Mouse (Mus musculus) CH12.LX (cell line): ENCODE results near the gene Kmt5c. TPM values are rescaled to one million over a fixed set of nuclear protein-coding genes. Genes with fewer than 3 reads are reported as not detected.
A peak's percentile ranks its signal among the peaks of the same experiment; 100 is the strongest.

Experiments used
- DNase-seq: peaks from one replicate; pipeline ENCODE4 v3.0.0-alpha.2; 2013; ENCODE audit errors: extremely low read depth
- H3K27ac ChIP-seq: 2 replicates; pipeline ENCODE4 v1.5.1; 2012; ENCODE audit warnings: low read depth, mild to moderate bottlenecking, control low read depth, moderate library complexity; ENCODE audit not compliant: insufficient read depth
- H3K27me3 ChIP-seq: replicated peaks from 2 replicates; pipeline ENCODE3; 2012; ENCODE audit warnings: inconsistent platforms
- H3K36me3 ChIP-seq, 2 experiments: replicated peaks in 1 of 2; 2 replicates each; pipeline versions ENCODE3 to v1.6.1; 2012; ENCODE audit warnings: inconsistent platforms in 1 of 2, low read length in 1 of 2, mild to moderate bottlenecking in 1 of 2, mixed read lengths in 1 of 2, moderate library complexity in 1 of 2; ENCODE audit not compliant: control insufficient read depth in 1 of 2, insufficient read depth in 1 of 2
- H3K4me1 ChIP-seq, 2 experiments: 2 replicates each; pipeline ENCODE4 v1.6.1; 2012; ENCODE audit warnings: inconsistent platforms in 1 of 2, moderate library complexity in 1 of 2; ENCODE audit not compliant: insufficient read depth in 2 of 2, control insufficient read depth in 1 of 2
- H3K4me2 ChIP-seq: 2 replicates; pipeline ENCODE4 v1.6.1; 2012; ENCODE audit warnings: low read depth, mild to moderate bottlenecking, control low read depth; ENCODE audit not compliant: poor library complexity, insufficient read depth, severe bottlenecking
- H3K4me3 ChIP-seq, 3 experiments: fragments of 150-350 bp in 1 of 3; sonication (generic) in 1 of 3; replicated peaks in 1 of 3; 2 replicates each; pipeline versions ENCODE3 to v1.5.1; 2011 to 2012; ENCODE audit warnings: low read depth in 2 of 3, low read length in 2 of 3, mild to moderate bottlenecking in 2 of 3, moderate library complexity in 2 of 3, control low read depth in 1 of 3, improper control_type of control experiment in 1 of 3, inconsistent platforms in 1 of 3, mixed read lengths in 1 of 3; ENCODE audit not compliant: poor library complexity in 1 of 3
- H3K79me2 ChIP-seq: replicated peaks from 2 replicates; pipeline ENCODE4 v1.6.1; 2012; ENCODE audit warnings: mild to moderate bottlenecking, moderate library complexity; ENCODE audit not compliant: control insufficient read depth, poor library complexity, insufficient read depth, severe bottlenecking; ENCODE audit errors: extremely low read depth
- H3K9ac ChIP-seq: 2 replicates; pipeline ENCODE4 v1.6.1; 2012; ENCODE audit warnings: low read depth, mild to moderate bottlenecking, control low read depth, moderate library complexity; ENCODE audit not compliant: insufficient read depth
- H3K9me3 ChIP-seq: replicated peaks from 2 replicates; pipeline ENCODE3; 2012; ENCODE audit warnings: low read length, inconsistent platforms, mixed read lengths
- BHLHE40 ChIP-seq: IDR thresholded peaks from 2 replicates; pipeline ENCODE4 v1.6.1; 2011; ENCODE audit warnings: mild to moderate bottlenecking, low read depth, low read length, improper control_type of control experiment
- ELF1 ChIP-seq: IDR thresholded peaks from 2 replicates; pipeline ENCODE4 v1.6.1; 2014; ENCODE audit warnings: low read depth, mild to moderate bottlenecking, inconsistent platforms, low read length, improper control_type of control experiment
- ETS1 ChIP-seq: conservative IDR thresholded peaks from 2 replicates; pipeline ENCODE4 v1.6.1; 2012; ENCODE audit warnings: low read depth, mild to moderate bottlenecking, inconsistent platforms, low read length, improper control_type of control experiment, moderate library complexity
- GABPA ChIP-seq: IDR thresholded peaks from 2 replicates; pipeline ENCODE4 v1.6.1; 2012; ENCODE audit warnings: low read depth, low read length, improper control_type of control experiment, inconsistent platforms; ENCODE audit not compliant: insufficient replicate concordance
- HCFC1 ChIP-seq: IDR thresholded peaks from 2 replicates; pipeline ENCODE4 v1.6.1; 2012; ENCODE audit warnings: low read depth, mild to moderate bottlenecking, inconsistent platforms, low read length, improper control_type of control experiment
- KAT2A ChIP-seq: IDR thresholded peaks from 2 replicates; pipeline ENCODE4 v1.6.1; 2012; ENCODE audit warnings: low read length, improper control_type of control experiment, inconsistent platforms; ENCODE audit not compliant: insufficient replicate concordance
- MAFK ChIP-seq: IDR thresholded peaks from 2 replicates; pipeline ENCODE4 v1.6.1; 2011; ENCODE audit warnings: low read length, improper control_type of control experiment; ENCODE audit not compliant: insufficient replicate concordance
- MAX ChIP-seq: IDR thresholded peaks from 2 replicates; pipeline ENCODE4 v1.6.1; 2011; ENCODE audit warnings: low read length, improper control_type of control experiment
- MEF2A ChIP-seq: IDR thresholded peaks from 2 replicates; pipeline ENCODE4 v1.6.1; 2014; ENCODE audit warnings: low read depth, mild to moderate bottlenecking, inconsistent platforms, low read length, improper control_type of control experiment, borderline replicate concordance
- NRF1 ChIP-seq: IDR thresholded peaks from 2 replicates; pipeline ENCODE4 v1.6.1; 2014; ENCODE audit warnings: low read depth, mild to moderate bottlenecking, inconsistent platforms, low read length, improper control_type of control experiment, moderate library complexity
- POLR2A ChIP-seq: IDR thresholded peaks from 2 replicates; pipeline ENCODE4 v1.6.1; 2011; ENCODE audit warnings: low read depth, mild to moderate bottlenecking, improper control_type of control experiment, low read length
- SMC3 ChIP-seq: IDR thresholded peaks from 2 replicates; pipeline ENCODE4 v1.6.1; 2011; ENCODE audit warnings: low read depth, low read length, improper control_type of control experiment
- TBP ChIP-seq: conservative IDR thresholded peaks from 2 replicates; pipeline ENCODE4 v1.6.1; 2011; ENCODE audit warnings: low read depth, low read length, improper control_type of control experiment
- TCF12 ChIP-seq: IDR thresholded peaks from 2 replicates; pipeline ENCODE4 v1.6.1; 2014; ENCODE audit warnings: low read depth, mild to moderate bottlenecking, inconsistent platforms, low read length, improper control_type of control experiment
- ZC3H11A ChIP-seq: IDR thresholded peaks from 2 replicates; pipeline ENCODE4 v1.6.1; 2012; ENCODE audit warnings: low read depth, mild to moderate bottlenecking, inconsistent platforms, low read length, improper control_type of control experiment
- ZMIZ1 ChIP-seq: IDR thresholded peaks from 2 replicates; pipeline ENCODE4 v1.6.1; 2012; ENCODE audit warnings: low read depth, mild to moderate bottlenecking, inconsistent platforms, low read length, improper control_type of control experiment
- ZNF384 ChIP-seq: IDR thresholded peaks from 2 replicates; pipeline ENCODE4 v1.6.1; 2012; ENCODE audit warnings: low read depth, low read length, improper control_type of control experiment, inconsistent platforms
- dilution Hi-C: fragments of 300-500 bp; cut with MboI; formaldehyde crosslinking; loops from 2 replicates; pipeline ENCODE4 v1.14.3; 2020; ENCODE audit warnings: low sequenced_read_pairs; ENCODE audit not compliant: extremely low pct_unique_long_range_greater_than_20kb, extremely low pct_ligation_motif_present
- in situ Hi-C: fragments of 300-500 bp; cut with MboI; formaldehyde crosslinking; loops from 3 replicates; pipeline ENCODE4 v1.14.3; 2019; ENCODE audit warnings: low sequenced_read_pairs, low pct_ligation_motif_present, low pct_unique_long_range_greater_than_20kb, mixed read lengths
- polyA plus RNA-seq: library from polyadenylated mRNA; unstranded; fragments of >175 nt; gene quantifications from 2 replicates; pipeline ENCODE4 v1.2.1, GENCODE M21; 2012; ENCODE audit warnings: low read depth; ENCODE audit not compliant: insufficient read length
- total RNA-seq, 2 experiments: library from RNA; depleted of rRNA; stranded (reverse); fragments of 300-350 nt in 1 of 2; fragments of >200 nt in 1 of 2; gene quantifications; 2 replicates each; pipeline ENCODE4 v1.2.3; 2012 to 2014

Kmt5c gene
- total and polyA plus RNA-seq, 3 experiments, result 41.2 to 46.7 (median 41.3) TPM

DNA sequence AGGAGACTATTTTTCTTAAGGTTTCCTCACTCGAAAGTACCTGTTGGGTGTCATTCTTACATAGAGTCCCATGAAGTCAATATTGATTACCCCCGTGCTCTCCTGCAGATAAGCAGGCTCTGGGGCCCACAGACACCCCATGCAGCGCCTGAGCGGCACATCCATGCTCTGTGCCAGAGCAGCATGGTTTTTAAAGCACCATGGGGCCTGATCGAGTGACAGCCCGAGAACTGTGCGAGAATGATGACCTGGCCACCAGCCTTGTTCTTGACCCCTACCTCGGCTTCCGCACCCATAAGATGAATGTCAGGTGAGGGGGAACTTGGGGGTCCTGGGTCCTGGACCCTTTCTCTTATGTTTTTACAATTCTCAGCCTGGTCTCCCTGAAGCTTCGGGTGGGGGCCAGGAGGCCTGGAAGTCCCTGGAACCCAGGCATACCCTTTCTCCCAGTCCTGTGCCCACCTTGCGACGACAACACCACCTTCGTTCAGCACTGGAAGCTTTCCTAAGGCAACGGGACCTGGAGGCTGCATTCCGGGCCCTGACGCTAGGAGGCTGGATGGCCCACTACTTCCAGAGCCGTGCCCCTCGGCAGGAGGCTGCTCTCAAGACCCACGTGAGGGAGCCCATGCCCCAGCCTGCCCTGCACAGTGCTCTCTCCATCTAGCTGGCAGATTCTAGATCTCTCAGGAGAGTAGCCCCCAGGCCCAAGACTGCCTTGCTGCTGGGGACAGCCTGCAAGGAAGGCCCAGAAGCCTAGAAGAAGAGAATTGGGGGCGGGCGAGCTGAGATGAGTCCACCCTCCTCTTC lies 2.0 kb downstream of the Kmt5c start:
- peaks cover 5 to 24% of the 10 kb centered on the region in 2 experiments; a peak in 3 of 4 replicates for H3K4me1 ChIP-seq
- no peak for DNase-seq
- H3K4me3 ChIP-seq, result peak overlapping the region in 2 of 3 experiments; percentile 87 to 98
- H3K9me3 ChIP-seq, result no peaks in the 10 kb centered on the region
- TF ChIP-seq ELF1, result no peak
- no peak for TF ChIP-seq POLR2A
- TF ChIP-seq ZNF384, result no peak
- TF ChIP-seq MAX, result no peak
- TF ChIP-seq ZMIZ1, result no peak
- no peak for TF ChIP-seq TBP
- no peak for TF ChIP-seq MEF2A
- no peak for TF ChIP-seq GABPA
- TF ChIP-seq NRF1, result no peak
- TF ChIP-seq HCFC1, result no peak
- TF ChIP-seq, all 38 proteins: peak for 0
- in situ Hi-C loops (no loop called here), dilution Hi-C loops (no loop called here)
- H3K79me2 ChIP-seq, result no peaks in the 10 kb centered on the region
- H3K36me3 ChIP-seq, result peaks cover 31 to 52% of the 10 kb centered on the region in 2 experiments
- H3K27me3 ChIP-seq, result no peaks in the 10 kb centered on the region
- H3K4me2 ChIP-seq, result no peak overlapping the region; the same call in 1 of the 2 replicates
- no peak overlapping the region for H3K27ac ChIP-seq
- H3K9ac ChIP-seq, result peak overlapping the region; percentile 85; the same call in 1 of the 2 replicates

DNA sequence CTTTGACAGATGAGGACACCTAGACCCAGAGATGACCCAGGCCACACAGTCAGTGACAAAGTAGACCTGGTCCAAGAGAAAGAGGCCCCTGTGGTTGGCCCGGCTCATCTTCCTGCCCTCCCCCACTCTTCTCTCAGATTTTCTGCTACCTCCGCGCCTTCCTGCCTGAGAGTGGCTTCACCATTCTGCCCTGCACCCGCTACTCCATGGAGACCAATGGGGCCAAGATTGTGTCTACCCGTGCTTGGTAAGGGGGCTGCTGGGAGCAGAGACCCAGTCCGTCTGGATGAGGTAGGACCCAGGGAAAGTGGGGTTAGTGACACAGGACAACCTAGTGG lies 2.5 kb downstream of the Kmt5c start:
- no peak for TF ChIP-seq BHLHE40
- TF ChIP-seq MAX, result no peak
- no peak for TF ChIP-seq TCF12
- no peak for TF ChIP-seq MAFK
- no peak for TF ChIP-seq TBP
- TF ChIP-seq ETS1, result no peak
- TF ChIP-seq ZC3H11A, result no peak
- no peak for TF ChIP-seq HCFC1
- TF ChIP-seq KAT2A, result no peak
- TF ChIP-seq ZNF384, result no peak
- TF ChIP-seq SMC3, result no peak
- no peak for DNase-seq
- Histone ChIP-seq H3K9me3 (no peaks in the 10 kb centered on the region), H3K4me2 (no peak overlapping the region), H3K27ac (no peak overlapping the region), H3K4me3 (no peak overlapping the region), H3K4me1 (peaks cover 5 to 24% of the 10 kb centered on the region in 2 experiments; a peak in 3 of 4 replicates), H3K9ac (no peak overlapping the region), H3K79me2 (no peaks in the 10 kb centered on the region), H3K36me3 (peaks cover 34 to 57% of the 10 kb centered on the region in 2 experiments), H3K27me3 (no peaks in the 10 kb centered on the region)
- in situ Hi-C loops (no loop called here), dilution Hi-C loops (no loop called here)
